Mouse (Mus musculus) heart, embryonic 14.5 days (tissue): ENCODE measurements around the gene Sfpq. TPM values are rescaled to one million over a fixed set of nuclear protein-coding genes. Genes with fewer than 3 reads are reported as not detected.

Experiments
- ATAC-seq: fragments of 200-750 bp; cut with Nextera tagmentation; 2 replicates; pipeline ENCODE4 v1.8.0; 2017; ENCODE audit warnings: low read depth, moderate TSS enrichment; ENCODE audit not compliant: insufficient number of reproducible peaks, insufficient read depth, low FRiP score
- H3K27ac ChIP-seq, 2 experiments: fragments of 200-500 bp in 1 of 2; fragments of 300-500 bp in 1 of 2; sonication (generic) in 1 of 2; replicated peaks in 1 of 2; 2 replicates each; pipeline ENCODE4 v1.5.1; 2012 to 2014; ENCODE audit warnings: low read depth in 2 of 2, low read length in 2 of 2, control low read depth in 1 of 2, mild to moderate bottlenecking in 1 of 2, mixed read lengths in 1 of 2; ENCODE audit not compliant: control insufficient read depth in 1 of 2, insufficient read depth in 1 of 2
- H3K27me3 ChIP-seq: fragments of 300-500 bp; sonication (generic); 2 replicates; pipeline ENCODE4 v1.6.1; 2014; ENCODE audit warnings: mild to moderate bottlenecking, low read length, control low read depth; ENCODE audit not compliant: control insufficient read depth, insufficient read depth
- H3K36me3 ChIP-seq: fragments of 300-500 bp; sonication (generic); 2 replicates; pipeline ENCODE4 v1.6.1; 2014; ENCODE audit warnings: mild to moderate bottlenecking, control low read depth, low read length, mixed read lengths; ENCODE audit not compliant: control insufficient read depth, insufficient read depth
- H3K4me1 ChIP-seq, 2 experiments: fragments of 200-500 bp in 1 of 2; fragments of 300-500 bp in 1 of 2; sonication (generic) in 1 of 2; 2 replicates each; pipeline ENCODE4 v1.6.1; 2012 to 2014; ENCODE audit warnings: low read length in 2 of 2, control low read depth in 1 of 2, mixed read lengths in 1 of 2; ENCODE audit not compliant: control insufficient read depth in 2 of 2, insufficient read depth in 2 of 2
- H3K4me2 ChIP-seq: fragments of 300-500 bp; sonication (generic); 2 replicates; pipeline ENCODE4 v1.6.1; 2014; ENCODE audit warnings: mild to moderate bottlenecking, low read length
- H3K4me3 ChIP-seq, 2 experiments: fragments of 200-500 bp in 1 of 2; fragments of 300-500 bp in 1 of 2; sonication (generic) in 1 of 2; 2 replicates each; pipeline ENCODE4 v1.5.1; 2012 to 2014; ENCODE audit warnings: low read length in 2 of 2, mild to moderate bottlenecking in 2 of 2, control low read depth in 1 of 2, low read depth in 1 of 2, moderate library complexity in 1 of 2; ENCODE audit not compliant: control insufficient read depth in 1 of 2, insufficient read depth in 1 of 2
- H3K9ac ChIP-seq: fragments of 300-500 bp; sonication (generic); 2 replicates; pipeline ENCODE4 v1.6.1; 2014; ENCODE audit warnings: mild to moderate bottlenecking, low read length
- H3K9me3 ChIP-seq: fragments of 300-500 bp; sonication (generic); 2 replicates; pipeline ENCODE4 v1.6.1; 2016; ENCODE audit warnings: low read length, control low read depth; ENCODE audit not compliant: control insufficient read depth
- WGBS: fragments of 180-500 bp; shearing (Covaris S2); extraction: QIAGEN DNeasy Blood & Tissue Kit; methylation state at CpG from one replicate; pipeline ENCODE4 v1.1.7; 2014; 5-methylcytosine and 5-hydroxymethylcytosine counted together
- polyA plus RNA-seq: library from polyadenylated mRNA; unstranded; fragments of >200 nt; fragmentation: Nextera tagmentation; extraction: Ambion mirVana; gene quantifications from 2 replicates; pipeline ENCODE4 v1.2.1, GENCODE M21; 2014

Gene Sfpq
- polyA plus RNA-seq, 1 experiment from 2014 or later: 76.1 TPM

- Histone ChIP-seq H3K27ac (no peak overlapping the region), H3K36me3 (peaks cover 96% of the 10 kb centered on the region), H3K4me3 (no peak overlapping the region), H3K27me3 (no peaks in the 10 kb centered on the region), H3K9ac (no peak overlapping the region), H3K4me2 (no peak overlapping the region), H3K9me3 (no peaks in the 10 kb centered on the region), H3K4me1 (no peaks in the 10 kb centered on the region)
- WGBS: 94% methylated on average over 3 of the region's 3 CpGs
- ATAC-seq: no peak
These were observed 16.0 kb downstream of the Sfpq start for GRCm38 (mm10) chr4:127037158-127037557.

GRCm38 (mm10) chr4:127037908-127038827 lies 17.0 kb downstream of the Sfpq start:
- H3K4me1 ChIP-seq: no peaks in the 10 kb centered on the region
- H3K27ac ChIP-seq: no peak overlapping the region
- H3K4me3 ChIP-seq: no peak overlapping the region
- peaks cover 92% of the 10 kb centered on the region for H3K36me3 ChIP-seq
- no peak overlapping the region for H3K9ac ChIP-seq
- no peaks in the 10 kb centered on the region for H3K9me3 ChIP-seq
- no peaks in the 10 kb centered on the region for H3K27me3 ChIP-seq
- ATAC-seq: no peak
- no peak overlapping the region for H3K4me2 ChIP-seq
- 79% methylated on average over 8 of the region's 8 CpGs for WGBS

DNA sequence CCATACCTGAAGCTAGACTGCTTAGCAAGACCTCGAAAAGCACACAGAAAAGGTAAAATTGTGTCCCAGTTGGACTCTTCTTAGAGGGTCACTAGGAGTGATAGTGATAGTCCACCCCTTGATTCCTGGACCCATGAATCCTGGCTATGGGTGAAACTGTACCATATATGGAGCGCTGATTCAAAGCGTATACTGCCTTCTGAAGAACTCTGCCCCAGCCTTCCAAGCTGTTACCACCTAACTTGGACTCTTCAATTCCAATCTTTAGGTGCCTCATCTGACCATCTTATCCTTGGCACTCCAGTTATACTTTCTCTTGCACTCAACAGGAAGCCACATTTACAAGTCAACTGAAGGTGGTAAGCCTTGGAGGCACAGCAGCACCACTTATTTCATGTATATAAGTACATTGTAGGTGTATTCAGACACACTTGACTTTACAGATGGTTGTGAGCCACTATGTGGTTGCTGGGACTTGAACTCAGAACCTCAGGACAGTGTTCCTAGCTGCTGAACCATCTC lies 17.8 kb downstream of the Sfpq start:
- Histone ChIP-seq H3K27ac (no peak overlapping the region), H3K4me3 (no peak overlapping the region), H3K36me3 (peaks cover 85% of the 10 kb centered on the region), H3K4me2 (no peak overlapping the region), H3K9me3 (no peaks in the 10 kb centered on the region), H3K27me3 (no peaks in the 10 kb centered on the region), H3K4me1 (no peaks in the 10 kb centered on the region), H3K9ac (no peak overlapping the region)
- 88% methylated on average over 3 of the region's 3 CpGs for WGBS
- no peak for ATAC-seq

GRCm38 (mm10) chr4:127039871-127040483 lies 18.9 kb downstream of the Sfpq start:
- ATAC-seq: no peak
- WGBS: 77% methylated on average over 3 of the region's 3 CpGs
- no peak overlapping the region for H3K9ac ChIP-seq
- H3K4me1 ChIP-seq: no peaks in the 10 kb centered on the region
- peaks cover 75% of the 10 kb centered on the region for H3K36me3 ChIP-seq
- H3K9me3 ChIP-seq: no peaks in the 10 kb centered on the region
- no peak overlapping the region for H3K27ac ChIP-seq
- H3K4me3 ChIP-seq: no peak overlapping the region
- H3K4me2 ChIP-seq: no peak overlapping the region
- no peaks in the 10 kb centered on the region for H3K27me3 ChIP-seq

DNA sequence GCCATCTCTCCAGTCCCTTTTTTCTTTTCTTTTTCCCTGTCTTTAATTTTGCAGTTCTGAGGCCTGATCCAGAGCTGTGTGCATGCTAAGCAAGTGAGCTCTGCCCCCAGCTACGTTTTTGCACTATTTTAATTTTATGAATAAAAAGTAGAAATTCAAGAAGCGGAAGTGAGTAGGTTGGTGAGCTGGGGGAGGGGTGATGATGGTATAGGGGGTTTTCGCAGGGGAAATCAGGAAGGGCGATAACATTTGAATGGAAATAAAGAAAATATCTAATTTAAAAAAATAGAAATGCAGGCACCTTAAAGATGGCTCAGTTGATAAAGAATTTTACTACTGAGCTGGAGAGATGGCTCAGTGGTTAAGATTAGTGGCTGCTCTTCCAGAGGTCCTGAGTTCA lies 22.4 kb downstream of the Sfpq start:
- WGBS: 79% methylated on average over 4 of the region's 4 CpGs
- H3K4me2 ChIP-seq: no peak overlapping the region
- no peaks in the 10 kb centered on the region for H3K27me3 ChIP-seq
- no peaks in the 10 kb centered on the region for H3K9me3 ChIP-seq
- no peaks in the 10 kb centered on the region for H3K4me1 ChIP-seq
- ATAC-seq: no peak
- H3K9ac ChIP-seq: no peak overlapping the region
- H3K4me3 ChIP-seq: no peak overlapping the region
- no peak overlapping the region for H3K27ac ChIP-seq
- peaks cover 77% of the 10 kb centered on the region for H3K36me3 ChIP-seq

DNA sequence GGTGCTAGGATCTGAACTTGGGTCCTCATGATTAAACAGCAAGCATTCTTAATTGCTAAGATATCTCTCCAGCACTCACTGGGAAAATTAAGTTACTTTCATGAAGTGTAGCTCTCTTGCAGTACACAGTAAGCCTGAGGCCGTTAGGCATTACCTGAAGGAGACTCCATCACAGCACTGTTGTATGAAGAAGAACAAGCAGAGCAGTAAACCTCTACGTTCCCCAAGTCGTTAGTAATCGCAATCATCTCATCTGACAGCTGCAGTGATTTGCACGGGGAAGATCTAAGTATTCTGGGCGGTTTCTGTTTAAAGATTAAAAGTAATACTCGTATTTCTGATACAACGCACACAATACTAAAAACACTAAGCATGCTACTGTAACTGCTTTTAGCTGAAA lies 30.0 kb downstream of the Sfpq start:
- Histone ChIP-seq H3K4me3 (no peak overlapping the region), H3K4me2 (no peak overlapping the region), H3K27ac (no peak overlapping the region), H3K36me3 (peaks cover 78% of the 10 kb centered on the region), H3K4me1 (no peaks in the 10 kb centered on the region), H3K9ac (no peak overlapping the region), H3K9me3 (no peaks in the 10 kb centered on the region), H3K27me3 (no peaks in the 10 kb centered on the region)
- WGBS: 89% methylated on average over 8 of the region's 8 CpGs
- ATAC-seq: no peak

DNA sequence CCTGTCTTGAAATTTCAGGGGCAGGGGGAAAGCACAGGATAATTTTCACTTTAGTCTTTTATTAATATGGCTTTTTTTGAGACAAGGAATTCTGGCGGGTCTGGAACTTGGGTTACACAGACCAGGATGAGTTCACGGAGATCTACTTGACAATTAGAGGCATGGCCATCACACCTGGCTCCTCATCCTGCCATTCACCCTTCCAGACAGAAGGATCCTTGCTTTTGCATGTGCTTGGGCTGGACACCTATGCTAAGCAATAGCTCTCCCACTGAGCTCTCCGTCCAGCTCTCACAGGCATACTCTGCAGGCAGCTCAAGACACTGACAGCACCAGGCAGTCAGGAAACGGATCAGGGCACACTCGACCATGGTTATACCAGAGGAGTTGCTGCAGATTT lies 31.9 kb downstream of the Sfpq start:
- peaks cover 71% of the 10 kb centered on the region for H3K36me3 ChIP-seq
- no peak for ATAC-seq

More for the DNA sequence above, 31.9 kb downstream of the Sfpq start:
- Histone ChIP-seq H3K9ac (no peak overlapping the region), H3K4me1 (no peaks in the 10 kb centered on the region), H3K27me3 (no peaks in the 10 kb centered on the region), H3K4me3 (no peak overlapping the region), H3K4me2 (no peak overlapping the region), H3K9me3 (no peaks in the 10 kb centered on the region), H3K27ac (no peak overlapping the region)
- WGBS: 94% methylated on average over 5 of the region's 5 CpGs
